Mouse (Mus musculus) embryonic fibroblast, embryonic 13.5 days (primary cell): ENCODE data around the gene Gm42715. TPM values are rescaled to one million over a fixed set of nuclear protein-coding genes. Genes with fewer than 3 reads are reported as not detected.

ENCODE experiments used
- H3K27ac ChIP-seq: 2 replicates; pipeline ENCODE4 v1.5.1; 2012; ENCODE audit warnings: low read length, control low read depth, inconsistent platforms; ENCODE audit not compliant: insufficient read depth
- H3K4me1 ChIP-seq: 2 replicates; pipeline ENCODE4 v1.6.1; 2011; ENCODE audit warnings: low read length; ENCODE audit not compliant: control insufficient read depth, insufficient read depth
- H3K4me3 ChIP-seq: 2 replicates; pipeline ENCODE4 v1.5.1; 2011; ENCODE audit warnings: mild to moderate bottlenecking, control low read depth, low read length; ENCODE audit not compliant: insufficient read depth
- CTCF ChIP-seq: IDR thresholded peaks from 2 replicates; pipeline ENCODE4 v1.5.1; 2011; ENCODE audit warnings: mild to moderate bottlenecking, control low read depth, low read length, moderate library complexity, borderline replicate concordance; ENCODE audit not compliant: insufficient read depth
- POLR2A ChIP-seq: IDR thresholded peaks from 2 replicates; pipeline ENCODE4 v1.6.1; 2011; ENCODE audit warnings: low read depth, mild to moderate bottlenecking, control low read depth, low read length, moderate library complexity
- polyA plus RNA-seq: library from polyadenylated mRNA; stranded (reverse); fragments of >200 nt; gene quantifications from 2 replicates; pipeline ENCODE4 v1.2.4, GENCODE M21; 2011; ENCODE audit warnings: low read depth; ENCODE audit not compliant: missing spikeins, insufficient read length

The Gm42715 gene
- polyA plus RNA-seq = 10.3 and 12.0 TPM in 2 replicates

DNA sequence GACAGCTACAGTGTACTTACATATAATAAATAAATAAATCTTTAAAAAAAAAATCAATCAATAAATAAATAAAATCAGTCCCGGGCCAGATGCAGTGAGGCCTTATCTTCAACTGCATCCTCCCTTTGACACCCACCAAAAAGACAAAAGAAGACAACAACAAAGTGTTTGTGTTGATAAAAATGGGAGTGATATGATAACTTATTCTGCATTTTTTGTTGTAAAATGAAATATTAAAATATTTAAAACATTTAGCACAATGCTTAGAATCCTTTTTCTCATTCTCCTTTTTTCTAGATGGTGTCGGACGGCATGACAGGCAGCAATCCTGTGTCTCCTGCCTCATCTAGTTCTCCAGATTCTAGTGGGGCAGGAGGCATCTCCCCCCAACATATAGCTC lies at the start of gene Gm42715:
Gene Gm42715, plus strand, starts transcription at position 301 of the 400 bp plus-strand sequence.
- Histone ChIP-seq H3K4me1 (no peaks in the 10 kb centered on the region; the same call in 1 of the 2 replicates), H3K27ac (no peak within 1 kb of the TSS), H3K4me3 (no peak within 1 kb of the TSS)
- no peak for TF ChIP-seq POLR2A

DNA sequence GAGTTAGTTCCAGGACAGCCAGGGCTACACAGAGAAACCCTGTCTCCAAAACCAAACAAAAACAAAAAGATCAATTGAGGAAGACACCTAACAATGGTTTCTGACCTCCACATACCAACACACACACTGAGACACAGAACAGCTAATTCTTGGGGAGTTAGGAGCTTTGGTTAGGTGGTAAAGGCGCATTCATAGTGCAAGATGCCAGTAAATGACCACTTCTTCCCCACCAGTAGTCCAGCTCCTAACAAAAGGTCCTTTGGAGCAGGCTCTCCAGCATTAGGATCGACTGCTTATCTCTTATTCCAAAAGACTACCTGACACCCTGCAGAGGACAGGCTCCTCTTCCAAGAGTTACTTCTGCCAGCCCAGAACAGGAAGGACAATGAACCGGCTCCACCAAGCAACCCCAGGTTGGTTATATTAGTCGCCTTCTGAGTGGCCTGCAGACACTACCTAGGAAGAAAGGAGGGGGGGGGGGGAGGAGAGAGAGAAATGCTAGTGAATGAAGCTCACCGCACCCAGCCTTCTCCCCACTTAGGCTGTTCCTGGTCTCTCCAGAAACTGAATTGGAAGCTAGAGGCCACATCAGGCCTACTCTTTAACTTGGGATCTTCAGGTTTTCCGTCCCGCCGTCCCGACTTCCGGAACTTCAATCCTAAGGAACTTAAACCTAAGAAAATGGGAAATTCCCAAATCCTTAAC lies 49.2 kb upstream of the Gm42715 start:
- Histone ChIP-seq H3K4me3 (peak overlapping the region; percentile 69), H3K27ac (peak overlapping the region; percentile 94), H3K4me1 (peaks cover 5% of the 10 kb centered on the region; the same call in 1 of the 2 replicates)
- TF ChIP-seq CTCF = no peak
- TF ChIP-seq POLR2A = peak; percentile 32; the same call in 1 of the 2 replicates

DNA sequence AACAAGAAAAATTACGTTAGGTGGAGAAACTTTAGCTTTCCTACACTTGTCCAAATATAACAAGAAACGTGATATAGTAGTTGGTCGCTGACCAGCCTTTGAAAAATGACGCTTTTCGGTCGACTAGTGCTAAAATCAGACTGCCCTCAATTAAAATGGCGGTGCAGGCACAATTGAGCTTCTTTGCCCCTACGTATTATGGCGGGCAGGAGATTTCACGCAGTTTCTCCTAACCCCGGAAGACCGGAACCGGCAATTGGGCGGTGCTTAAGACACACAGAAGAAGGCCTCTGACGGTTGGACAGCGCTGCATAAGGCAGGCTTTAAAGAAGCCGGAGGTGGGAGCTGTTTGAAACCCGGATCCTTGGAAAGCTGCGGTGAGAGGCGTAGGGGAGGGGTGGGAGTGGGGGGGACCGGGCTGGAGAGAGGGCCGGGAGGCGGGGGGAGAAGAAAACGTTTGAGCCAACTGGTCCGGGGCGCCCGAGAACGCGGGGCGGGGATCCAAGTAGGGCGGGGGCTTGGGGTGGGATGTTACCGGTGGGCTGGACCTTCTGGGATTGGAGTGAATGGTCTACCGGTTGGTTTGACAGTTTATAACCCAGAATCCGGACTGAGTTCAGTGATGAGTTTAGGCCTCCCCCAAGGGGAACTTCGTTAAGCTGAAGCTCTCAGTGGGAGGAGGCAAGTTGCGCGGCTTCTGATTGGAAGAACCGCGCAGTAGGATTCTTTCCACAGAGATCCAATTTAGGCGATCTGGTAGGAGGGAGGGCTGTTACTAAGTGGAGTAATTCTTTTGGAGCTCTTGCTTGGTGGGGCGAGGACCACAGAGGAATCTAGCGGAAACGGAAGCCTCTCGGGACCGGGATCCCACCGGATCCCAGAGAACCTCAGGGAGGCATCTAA lies 48.4 kb upstream of the Gm42715 start:
- Histone ChIP-seq H3K4me1 (peaks cover 5% of the 10 kb centered on the region; the same call in 1 of the 2 replicates), H3K27ac (peak overlapping the region; percentile 98), H3K4me3 (peak overlapping the region; percentile 69)
- peak; percentile 81 for TF ChIP-seq POLR2A
- no peak for TF ChIP-seq CTCF

DNA sequence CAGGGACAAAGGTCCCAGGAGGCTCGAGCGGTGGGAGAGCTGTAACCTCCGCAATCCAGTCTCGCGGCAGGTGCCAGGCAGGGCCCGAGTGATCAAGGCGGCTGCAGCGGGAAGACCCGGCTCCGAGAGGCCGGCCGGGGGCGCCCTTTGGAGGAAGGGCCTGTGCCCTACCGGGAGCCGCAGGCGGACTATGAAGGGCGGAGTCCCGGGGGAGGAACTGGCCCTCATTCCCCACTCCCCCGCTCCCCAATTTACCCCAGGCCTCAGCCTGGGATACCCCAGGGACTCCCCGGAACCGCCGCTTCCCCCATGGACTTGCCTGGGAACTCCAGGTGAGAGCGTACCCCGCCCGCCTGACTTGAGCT lies 47.8 kb upstream of the Gm42715 start:
- TF ChIP-seq CTCF (no peak), POLR2A (no peak; the same call in 1 of the 2 replicates)
- Histone ChIP-seq H3K27ac (peak overlapping the region; percentile 98), H3K4me3 (peak overlapping the region; percentile 65), H3K4me1 (peaks cover 9% of the 10 kb centered on the region)

DNA sequence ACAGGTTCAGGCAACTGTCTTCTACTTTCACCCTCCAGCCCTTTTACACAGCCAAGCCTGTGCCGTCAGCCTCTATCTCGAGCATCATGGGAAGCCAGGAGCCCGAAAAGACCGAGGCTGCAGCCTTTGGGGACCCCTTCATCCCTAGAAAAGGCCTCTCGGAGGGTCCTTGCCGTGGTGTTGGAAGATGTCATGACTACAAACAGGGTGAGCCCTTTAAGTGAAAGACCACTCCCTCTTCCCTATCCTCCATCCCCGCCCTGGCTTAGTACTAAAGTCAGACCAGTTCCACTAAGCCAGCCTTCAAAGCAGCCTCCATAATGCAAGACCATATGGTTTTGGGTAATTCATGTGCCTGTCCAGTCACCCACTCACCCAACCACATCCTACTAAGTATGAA lies 47.3 kb upstream of the Gm42715 start:
- TF ChIP-seq CTCF (no peak), POLR2A (peak; percentile 57; the same call in 1 of the 2 replicates)
- Histone ChIP-seq H3K27ac (peak overlapping the region; percentile 98), H3K4me1 (peaks cover 9% of the 10 kb centered on the region), H3K4me3 (peak overlapping the region; percentile 65)

DNA sequence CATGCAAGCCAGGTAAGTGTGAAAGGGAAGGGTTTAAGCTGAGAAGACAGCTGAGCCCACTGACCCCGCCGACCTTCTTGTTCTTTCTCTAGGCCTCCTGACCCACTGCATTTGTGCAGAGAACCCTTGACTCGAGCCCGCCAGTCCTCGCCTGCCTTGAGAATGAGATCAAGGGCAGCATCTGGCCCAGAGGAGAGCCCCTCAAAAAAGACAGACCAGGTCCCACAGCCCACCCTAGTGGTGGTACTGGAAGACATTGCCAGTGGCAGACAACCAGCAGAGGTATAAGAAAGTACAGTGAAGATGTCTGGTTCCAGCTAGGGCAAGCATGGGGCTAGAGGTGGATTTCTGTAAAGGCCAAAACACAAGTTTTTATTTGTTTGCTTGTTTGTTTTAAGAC lies 45.7 kb upstream of the Gm42715 start:
- H3K27ac ChIP-seq = no peak overlapping the region
- peaks cover 9% of the 10 kb centered on the region for H3K4me1 ChIP-seq
- no peak overlapping the region for H3K4me3 ChIP-seq
- TF ChIP-seq POLR2A = no peak
- no peak for TF ChIP-seq CTCF

DNA sequence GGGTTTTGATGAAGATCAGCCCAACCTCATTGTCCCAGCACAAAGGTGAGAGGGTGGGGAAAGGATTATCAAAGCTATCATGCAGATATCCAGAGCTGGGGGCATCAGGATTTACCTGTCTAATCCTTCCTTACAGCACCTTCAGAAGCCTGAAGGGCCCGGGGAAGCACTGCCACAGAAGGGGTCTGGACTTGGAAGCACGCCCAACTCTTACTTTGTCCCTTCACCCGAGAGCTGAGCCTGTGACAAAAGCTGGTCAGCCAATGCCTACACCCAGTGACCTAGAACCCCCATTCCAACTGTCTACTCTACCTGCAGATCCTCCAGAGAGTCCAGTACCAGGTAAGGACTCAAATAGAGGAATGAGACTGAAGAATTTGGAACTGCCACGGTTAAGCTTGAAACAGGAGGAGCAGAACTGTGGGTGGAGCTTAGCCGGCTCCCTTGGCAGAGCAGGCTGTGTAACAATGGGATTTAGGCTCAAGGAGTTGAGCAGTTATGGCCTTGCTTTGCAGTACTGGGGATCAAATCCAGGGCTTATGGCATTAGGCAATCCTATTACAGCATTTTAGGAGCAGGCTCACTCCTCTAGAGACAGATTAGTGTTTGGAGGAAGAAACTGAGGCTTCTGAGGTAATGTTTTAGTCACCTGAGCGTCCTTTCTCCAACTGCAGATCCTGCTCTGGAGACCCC lies 44.9 kb upstream of the Gm42715 start:
- no peak overlapping the region for H3K4me3 ChIP-seq

DNA sequence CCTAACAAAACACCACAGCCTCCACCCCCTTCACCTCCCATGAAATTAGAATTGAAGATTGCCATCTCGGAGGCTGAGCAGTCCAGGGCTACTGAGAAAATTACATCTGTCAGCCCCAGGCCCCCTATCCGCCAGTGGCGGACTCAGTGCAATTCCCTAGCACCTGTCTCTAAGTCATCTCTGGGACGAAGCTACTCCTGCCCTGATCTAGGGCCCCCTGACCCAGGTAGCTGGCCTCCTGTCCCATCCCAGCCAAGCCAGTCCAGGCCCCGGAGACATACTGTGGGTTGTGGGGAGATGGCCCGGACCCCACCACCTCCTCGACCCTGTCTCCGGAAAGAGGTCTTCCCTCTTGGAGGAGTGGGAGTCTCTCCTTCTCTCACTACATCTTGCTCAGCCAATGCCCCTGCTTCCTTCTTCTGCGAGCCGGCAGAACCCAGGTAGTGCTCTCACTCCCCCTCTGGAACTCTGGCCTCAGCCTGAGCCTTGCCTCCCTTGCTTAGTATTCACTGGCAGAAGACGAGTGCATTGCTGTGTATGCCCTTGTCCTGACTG lies 44.1 kb upstream of the Gm42715 start:
- H3K4me3 ChIP-seq = no peak overlapping the region
- TF ChIP-seq CTCF = no peak
- no peak for TF ChIP-seq POLR2A
- peaks cover 9% of the 10 kb centered on the region for H3K4me1 ChIP-seq
- no peak overlapping the region for H3K27ac ChIP-seq

More for the DNA sequence above, 44.9 kb upstream of the Gm42715 start:
- Histone ChIP-seq H3K4me1 (peaks cover 9% of the 10 kb centered on the region), H3K27ac (no peak overlapping the region)
- TF ChIP-seq CTCF = no peak
- TF ChIP-seq POLR2A = no peak

DNA sequence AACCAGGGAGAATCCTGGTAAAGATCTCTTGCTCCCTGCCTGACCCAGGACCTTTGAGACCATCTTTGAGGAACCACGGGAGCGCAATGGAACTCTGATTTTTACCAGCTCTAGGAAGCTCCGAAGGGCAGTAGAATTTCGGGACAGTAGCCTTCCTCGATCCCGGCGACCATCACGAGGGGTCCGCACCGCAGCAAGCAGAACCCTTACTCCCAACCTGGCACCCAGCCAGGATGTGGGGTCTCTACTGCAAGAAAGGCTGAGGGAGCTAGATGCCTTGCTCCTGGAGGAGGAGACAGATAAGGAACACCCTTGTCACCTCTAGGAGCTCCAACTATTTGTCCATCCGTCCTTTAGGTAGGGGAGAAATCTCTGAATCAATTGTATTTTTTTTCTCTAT lies 43.0 kb upstream of the Gm42715 start:
- no peak overlapping the region for H3K27ac ChIP-seq
- TF ChIP-seq POLR2A = no peak
- TF ChIP-seq CTCF = no peak
- no peak overlapping the region for H3K4me3 ChIP-seq
- peaks cover 14% of the 10 kb centered on the region for H3K4me1 ChIP-seq
